29 mouse cellular contexts compared by ENCODE assay signal in genomic region chr14:19990436-19990993, GRCm38 (mm10). TPM values are rescaled to one million over a fixed set of nuclear protein-coding genes. Genes with fewer than 3 reads are reported as not detected.
DNase-seq lines count a peak whose midpoint lies in the region; ATAC-seq and TF ChIP-seq lines count a peak whose summit lies in the region.
"Had no signal": no experiment of that assay in that cellular context is flagged by ENCODE, and none has a peak within 500 bp of the region (broad histone marks: within the 10 kb centered on the region; RNA-seq: fewer than 3 reads in every experiment).

No protein-coding gene starts in this region.

- no peaks in the 10 kb centered on the region for H3K9me3 ChIP-seq in intestine, embryonic 14.5 days (ENCODE audit: control insufficient read depth, low read length)
- H3K9me3 ChIP-seq in intestine, postnatal 0 days (ENCODE audit: control insufficient read depth), result no peaks in the 10 kb centered on the region
- no peaks in the 10 kb centered on the region for H3K9me3 ChIP-seq in midbrain, embryonic 10.5 days (replicated peaks)
- H3K9me3 ChIP-seq in midbrain, embryonic 16.5 days (replicated peaks; ENCODE audit: control insufficient read depth, low read length, poor library complexity, severe bottlenecking), result no peaks in the 10 kb centered on the region
- H3K9me3 ChIP-seq: embryonic facial prominence, embryonic 15.5 days; heart, embryonic 13.5 days; kidney, embryonic 15.5 days; liver, embryonic 12.5 days; neural tube, embryonic 12.5 days had no signal

- H3K36me3 ChIP-seq in intestine, embryonic 14.5 days (ENCODE audit: control insufficient read depth, insufficient read depth, low read length), result no peaks in the 10 kb centered on the region
- no peaks in the 10 kb centered on the region for H3K36me3 ChIP-seq in intestine, postnatal 0 days (ENCODE audit: control insufficient read depth, insufficient read depth)
- no peaks in the 10 kb centered on the region for H3K36me3 ChIP-seq in midbrain, embryonic 10.5 days
- H3K36me3 ChIP-seq in midbrain, embryonic 16.5 days (ENCODE audit: control insufficient read depth, insufficient read depth, low read length), result no peaks in the 10 kb centered on the region
- H3K36me3 ChIP-seq: embryonic facial prominence, embryonic 15.5 days; heart, embryonic 13.5 days; kidney, embryonic 15.5 days; liver, embryonic 12.5 days; neural tube, embryonic 12.5 days had no signal

- 43% methylated on average over 1 of the region's 1 CpGs for WGBS in intestine, embryonic 14.5 days
- WGBS in intestine, postnatal 0 days, result 58% methylated on average over 1 of the region's 1 CpGs
- WGBS in midbrain, embryonic 10.5 days, result 85% methylated on average over 1 of the region's 1 CpGs
- WGBS in midbrain, embryonic 16.5 days, result 76% methylated on average over 1 of the region's 1 CpGs

- intact Hi-C loops in gastrocnemius, postnatal 36 days (cut with DNase I), result no loop called here

- TF ChIP-seq CTCF in intestine, postnatal 0 days (IDR thresholded peaks at IDR 0.05; ENCODE audit: low read depth), result no peak

- H3K9ac ChIP-seq in intestine, embryonic 14.5 days (ENCODE audit: low read length), result no peak overlapping the region
- H3K9ac ChIP-seq in intestine, postnatal 0 days (ENCODE audit: low read depth, low read length), result no peak overlapping the region
- H3K9ac ChIP-seq in midbrain, embryonic 16.5 days (ENCODE audit: low read depth, low read length), result no peak overlapping the region
- H3K9ac ChIP-seq: embryonic facial prominence, embryonic 15.5 days; heart, embryonic 13.5 days; kidney, embryonic 15.5 days; liver, embryonic 12.5 days; liver, postnatal 0 days; neural tube, embryonic 12.5 days had no signal

- H3K27ac ChIP-seq in intestine, embryonic 14.5 days (ENCODE audit: low read depth), result 0 out of 2 replicates have a peak overlapping the region, but pooled peaks have one; percentile 8
- no peak overlapping the region for H3K27ac ChIP-seq in intestine, postnatal 0 days (ENCODE audit: low read depth, low read length)
- H3K27ac ChIP-seq in midbrain, embryonic 10.5 days (replicated peaks), result 0 out of 2 replicates have a peak overlapping the region, but pooled peaks have one; percentile 23
- no peak overlapping the region for H3K27ac ChIP-seq in midbrain, embryonic 16.5 days (ENCODE audit: low read length)
- H3K27ac ChIP-seq: embryonic facial prominence, embryonic 15.5 days; gastrocnemius, adult 2 months; heart, embryonic 13.5 days; hindbrain, postnatal 0 days; kidney, embryonic 15.5 days; liver, embryonic 12.5 days; neural tube, embryonic 12.5 days had no signal

- H3K4me2 ChIP-seq in intestine, embryonic 14.5 days (ENCODE audit: low read length), result no peak overlapping the region
- H3K4me2 ChIP-seq in intestine, postnatal 0 days (replicated peaks; ENCODE audit: low read depth), result no peak overlapping the region
- no peak overlapping the region for H3K4me2 ChIP-seq in midbrain, embryonic 16.5 days (ENCODE audit: low read length)
- H3K4me2 ChIP-seq: embryonic facial prominence, embryonic 15.5 days; heart, embryonic 13.5 days; kidney, embryonic 15.5 days; liver, embryonic 12.5 days; midbrain, embryonic 11.5 days; neural tube, embryonic 12.5 days had no signal

- ATAC-seq in intestine, embryonic 14.5 days (replicated peaks; ENCODE audit: low FRiP score, low TSS enrichment, low read depth), result no peak
- ATAC-seq in intestine, postnatal 0 days, result no peak
- ATAC-seq in midbrain, embryonic 16.5 days, result no peak
- ATAC-seq: CD4-positive, CD25-positive, alpha-beta regulatory T cell, adult 4 months; forebrain, embryonic 14.5 days; hindbrain, postnatal 0 days; liver, embryonic 12.5 days; liver, postnatal 0 days had no signal

- no peaks in the 10 kb centered on the region for H3K27me3 ChIP-seq in intestine, embryonic 14.5 days (replicated peaks; ENCODE audit: control insufficient read depth, insufficient read depth, low read length)
- no peaks in the 10 kb centered on the region for H3K27me3 ChIP-seq in intestine, postnatal 0 days (replicated peaks; ENCODE audit: control insufficient read depth, insufficient read depth, low read length)
- no peaks in the 10 kb centered on the region for H3K27me3 ChIP-seq in midbrain, embryonic 10.5 days (ENCODE audit: low read depth, poor library complexity, severe bottlenecking)
- H3K27me3 ChIP-seq in midbrain, embryonic 16.5 days (ENCODE audit: control insufficient read depth, insufficient read depth, low read depth, low read length), result no peaks in the 10 kb centered on the region
- H3K27me3 ChIP-seq: embryonic facial prominence, embryonic 15.5 days; heart, embryonic 13.5 days; kidney, embryonic 15.5 days; neural tube, embryonic 12.5 days had no signal

- H3K4me1 ChIP-seq in intestine, embryonic 14.5 days (replicated peaks; ENCODE audit: control insufficient read depth, insufficient read depth, low read length), result peaks cover 19% of the 10 kb centered on the region
- peaks cover 12% of the 10 kb centered on the region; the same call in 1 of the 2 replicates for H3K4me1 ChIP-seq in intestine, postnatal 0 days (replicated peaks; ENCODE audit: control insufficient read depth, insufficient read depth, low read length)
- peaks cover 54% of the 10 kb centered on the region for H3K4me1 ChIP-seq in midbrain, embryonic 10.5 days
- H3K4me1 ChIP-seq in midbrain, embryonic 16.5 days (ENCODE audit: control insufficient read depth, insufficient read depth, low read length), result peaks cover 16% of the 10 kb centered on the region

- H3K4me3 ChIP-seq in intestine, embryonic 14.5 days (ENCODE audit: low read depth, low read length), result no peak overlapping the region
- no peak overlapping the region for H3K4me3 ChIP-seq in intestine, postnatal 0 days (ENCODE audit: low read depth, low read length)
- no peak overlapping the region for H3K4me3 ChIP-seq in midbrain, embryonic 10.5 days
- no peak overlapping the region for H3K4me3 ChIP-seq in midbrain, embryonic 16.5 days (ENCODE audit: low read depth, low read length)
- H3K4me3 ChIP-seq: embryonic facial prominence, embryonic 15.5 days; gastrocnemius, adult 2 months; heart, embryonic 13.5 days; kidney, embryonic 15.5 days; liver, embryonic 12.5 days; myocyte; neural tube, embryonic 12.5 days had no signal

- no peak for DNase-seq in intestine, embryonic 14.5 days (ENCODE audit: low spot score)
- no peak for DNase-seq in midbrain, embryonic 10.5 days (ENCODE audit: low spot score)
- peak; percentile 82 for DNase-seq in ZHBTc4 (ENCODE audit: low read depth, low spot score)
- DNase-seq in gastrocnemius, postnatal 36 days, result no peak
- DNase-seq in adrenal gland, postnatal 10 days, result no peak
- DNase-seq: adrenal gland, postnatal 25 days; cerebellum, adult 18-20 months; cerebellum, postnatal 14 days; gastrocnemius, adult 2 months; heart, postnatal 10 days; kidney, adult 18-20 months; kidney, postnatal 25 days; left cerebral cortex, postnatal 4 days; liver, postnatal 0 days; lung, postnatal 10 days; right cerebral cortex, postnatal 4 days; thymus, postnatal 4 days had no signal

RNA-seq across cellular contexts. Expression of gene Gng2, which starts 13.1 kb away (rescaled TPM):
- 74.0 and 76.2 TPM in 2 replicates for polyA plus RNA-seq in intestine, embryonic 14.5 days (2014; fragmentation: Nextera tagmentation; extraction: Ambion mirVana)
- polyA plus RNA-seq in intestine, postnatal 0 days (2015; fragmentation: Nextera tagmentation; extraction: Ambion mirVana), result 22.2 and 22.6 TPM in 2 replicates
- polyA plus RNA-seq in midbrain, embryonic 10.5 days (2016; fragmentation: Nextera tagmentation; extraction: Ambion mirVana), result 82.4 and 121 TPM in 2 replicates
- 479 and 480 TPM in 2 replicates for polyA plus RNA-seq in midbrain, embryonic 16.5 days (2015; fragmentation: Nextera tagmentation; extraction: Ambion mirVana)
- 1 to 10 TPM; 2.3 to 4.1 TPM for total RNA-seq in gastrocnemius, postnatal 36 days (2021)
- total RNA-seq in adrenal gland, postnatal 10 days (2021), result 10 to 100 TPM; 43.5 to 55.8 TPM

Comparison
In these comparisons a context has a peak if more than half of its experiments do, and no peak if none do; other contexts are left out.
1. H3K27ac ChIP-seq: peak in intestine, embryonic 14.5 days (single experiment) and midbrain, embryonic 10.5 days (single experiment); none in intestine, postnatal 0 days (single experiment) and midbrain, embryonic 16.5 days (single experiment).